Mouse (Mus musculus) MEL (cell line): ENCODE measurements around the gene Tmem62. TPM values are rescaled to one million over a fixed set of nuclear protein-coding genes. Genes with fewer than 3 reads are reported as not detected.

Experiments used
- DNase-seq: peaks from one replicate; pipeline ENCODE4 v3.0.0; 2011; ENCODE audit warnings: low read depth, low spot score
- H3K27ac ChIP-seq: 2 replicates; pipeline ENCODE4 v1.5.1; 2012; ENCODE audit warnings: low read depth, mild to moderate bottlenecking, control low read depth, low read length, moderate library complexity; ENCODE audit not compliant: control insufficient read depth
- H3K27me3 ChIP-seq, 2 experiments: fragments of 150-350 bp in 1 of 2; sonication (generic) in 1 of 2; 2 replicates each; pipeline ENCODE4 v1.6.1; 2012; ENCODE audit warnings: low read length in 2 of 2, mild to moderate bottlenecking in 2 of 2, improper control_type of control experiment in 1 of 2, moderate library complexity in 1 of 2; ENCODE audit not compliant: insufficient read depth in 2 of 2, control insufficient read depth in 1 of 2
- H3K36me3 ChIP-seq, 2 experiments: 2 replicates each; pipeline ENCODE4 v1.6.1; 2012 to 2014; ENCODE audit warnings: low read length in 2 of 2, improper control_type of control experiment in 1 of 2, inconsistent platforms in 1 of 2, mild to moderate bottlenecking in 1 of 2; ENCODE audit not compliant: insufficient read depth in 2 of 2, control insufficient read depth in 1 of 2
- H3K4me1 ChIP-seq, 2 experiments: fragments of 150-350 bp in 1 of 2; sonication (generic) in 1 of 2; 2 replicates each; pipeline ENCODE4 v1.6.1; 2012; ENCODE audit warnings: low read length in 2 of 2, improper control_type of control experiment in 1 of 2, mild to moderate bottlenecking in 1 of 2; ENCODE audit not compliant: insufficient read depth in 2 of 2, control insufficient read depth in 1 of 2
- H3K4me3 ChIP-seq, 2 experiments: fragments of 150-350 bp in 1 of 2; sonication (generic) in 1 of 2; 2 replicates each; pipeline ENCODE4 v1.5.1; 2012; ENCODE audit warnings: low read depth in 2 of 2, low read length in 2 of 2, mild to moderate bottlenecking in 2 of 2, moderate library complexity in 2 of 2, control low read depth in 1 of 2, improper control_type of control experiment in 1 of 2; ENCODE audit not compliant: control insufficient read depth in 1 of 2, insufficient read depth in 1 of 2
- H3K79me2 ChIP-seq: 2 replicates; pipeline ENCODE4 v1.6.1; 2012; ENCODE audit warnings: mild to moderate bottlenecking, low read length, moderate library complexity; ENCODE audit not compliant: control insufficient read depth, poor library complexity, insufficient read depth
- H3K9ac ChIP-seq: 2 replicates; pipeline ENCODE4 v1.6.1; 2012; ENCODE audit warnings: low read depth, mild to moderate bottlenecking, control low read depth, low read length, moderate library complexity; ENCODE audit not compliant: control insufficient read depth, poor library complexity, severe bottlenecking
- H3K9me3 ChIP-seq: fragments of 150-350 bp; sonication (generic); replicated peaks from 2 replicates; pipeline ENCODE4 v1.6.1; 2012; ENCODE audit warnings: mild to moderate bottlenecking, low read length, improper control_type of control experiment, moderate library complexity; ENCODE audit not compliant: insufficient read depth
- BHLHE40 ChIP-seq: IDR thresholded peaks from 2 replicates; pipeline ENCODE4 v1.6.1; 2012; ENCODE audit warnings: low read depth, mild to moderate bottlenecking, inconsistent platforms, low read length, improper control_type of control experiment, borderline replicate concordance
- CTCF ChIP-seq, 3 experiments: IDR thresholded peaks in 2 of 3; conservative IDR thresholded peaks in 1 of 3; 2 replicates each; pipeline ENCODE4 v1.5.1; 2011 to 2012; ENCODE audit warnings: low read length in 3 of 3, low read depth in 2 of 3, mild to moderate bottlenecking in 2 of 3, improper control_type of control experiment in 1 of 3, inconsistent platforms in 1 of 3, mixed read lengths in 1 of 3, moderate library complexity in 1 of 3; ENCODE audit not compliant: control insufficient read depth in 1 of 3, insufficient read depth in 1 of 3, poor library complexity in 1 of 3, severe bottlenecking in 1 of 3
- E2F4 ChIP-seq: IDR thresholded peaks from 2 replicates; pipeline ENCODE4 v1.6.1; 2011; ENCODE audit warnings: low read depth, low read length, improper control_type of control experiment, borderline replicate concordance
- EP300 ChIP-seq, 2 experiments: IDR thresholded peaks; 2 replicates each; pipeline ENCODE4 v1.6.1; 2011; ENCODE audit warnings: improper control_type of control experiment in 2 of 2, low read length in 2 of 2, low read depth in 1 of 2, mild to moderate bottlenecking in 1 of 2
- GABPA ChIP-seq: IDR thresholded peaks from 2 replicates; pipeline ENCODE4 v1.6.1; 2012; ENCODE audit warnings: low read depth, mild to moderate bottlenecking, inconsistent platforms, low read length, improper control_type of control experiment, moderate library complexity
- GATA1 ChIP-seq: IDR thresholded peaks from 2 replicates; pipeline ENCODE4 v1.6.1; 2011; ENCODE audit warnings: low read depth, low read length, improper control_type of control experiment
- JUND ChIP-seq: IDR thresholded peaks from 2 replicates; pipeline ENCODE4 v1.6.1; 2011; ENCODE audit warnings: low read depth, mild to moderate bottlenecking, improper control_type of control experiment, low read length
- KAT2A ChIP-seq: conservative IDR thresholded peaks from 2 replicates; pipeline ENCODE4 v1.6.1; 2012; ENCODE audit warnings: low read depth, low read length, improper control_type of control experiment, inconsistent platforms
- MAFK ChIP-seq: IDR thresholded peaks from 2 replicates; pipeline ENCODE4 v1.6.1; 2011; ENCODE audit warnings: low read depth, mild to moderate bottlenecking, low read length, improper control_type of control experiment, borderline replicate concordance
- MAX ChIP-seq: IDR thresholded peaks from 2 replicates; pipeline ENCODE4 v1.6.1; 2011; ENCODE audit warnings: low read length, improper control_type of control experiment
- MEF2A ChIP-seq: IDR thresholded peaks from 2 replicates; pipeline ENCODE4 v1.6.1; 2014; ENCODE audit warnings: low read depth, mild to moderate bottlenecking, inconsistent platforms, low read length, improper control_type of control experiment; ENCODE audit not compliant: poor library complexity, insufficient replicate concordance, severe bottlenecking; ENCODE audit errors: extremely low read depth
- NELFE ChIP-seq: IDR thresholded peaks from 2 replicates; pipeline ENCODE4 v1.6.1; 2011; ENCODE audit warnings: low read depth, low read length, improper control_type of control experiment
- POLR2A ChIP-seq, 2 experiments: IDR thresholded peaks; 2 replicates each; pipeline ENCODE4 v1.6.1; 2011 to 2012; ENCODE audit warnings: low read length in 2 of 2, mild to moderate bottlenecking in 2 of 2, control low read depth in 1 of 2, improper control_type of control experiment in 1 of 2, low read depth in 1 of 2, moderate library complexity in 1 of 2; ENCODE audit not compliant: control insufficient read depth in 1 of 2, insufficient read depth in 1 of 2, poor library complexity in 1 of 2
- POLR2AphosphoS5 ChIP-seq: IDR thresholded peaks from 2 replicates; pipeline ENCODE4 v1.6.1; 2012; ENCODE audit warnings: low read depth, borderline replicate concordance, mild to moderate bottlenecking, inconsistent platforms, low read length, moderate library complexity, mixed read lengths
- RCOR1 ChIP-seq: IDR thresholded peaks from 2 replicates; pipeline ENCODE4 v1.6.1; 2012; ENCODE audit warnings: low read depth, mild to moderate bottlenecking, inconsistent platforms, low read length, improper control_type of control experiment
- SIN3A ChIP-seq: IDR thresholded peaks from 2 replicates; pipeline ENCODE4 v1.6.1; 2012; ENCODE audit warnings: low read length, improper control_type of control experiment, inconsistent platforms
- SMC3 ChIP-seq: IDR thresholded peaks from 2 replicates; pipeline ENCODE4 v1.6.1; 2011; ENCODE audit warnings: low read depth, low read length, improper control_type of control experiment
- TAL1 ChIP-seq: IDR thresholded peaks from 2 replicates; pipeline ENCODE4 v1.6.1; 2012; ENCODE audit warnings: mild to moderate bottlenecking, inconsistent platforms, low read length, moderate library complexity, mixed read lengths
- TBP ChIP-seq: IDR thresholded peaks from 2 replicates; pipeline ENCODE4 v1.8.0; 2011; ENCODE audit warnings: low read depth, low read length, improper control_type of control experiment
- TCF12 ChIP-seq: IDR thresholded peaks from 2 replicates; pipeline ENCODE4 v1.6.1; 2014; ENCODE audit warnings: low read depth, mild to moderate bottlenecking, inconsistent platforms, low read length, improper control_type of control experiment, moderate library complexity
- USF1 ChIP-seq: IDR thresholded peaks from 2 replicates; pipeline ENCODE4 v1.6.1; 2014; ENCODE audit warnings: low read depth, mild to moderate bottlenecking, inconsistent platforms, low read length, improper control_type of control experiment, moderate library complexity
- USF2 ChIP-seq, 2 experiments: IDR thresholded peaks; 2 replicates each; pipeline ENCODE4 v1.6.1; 2011 to 2012; ENCODE audit warnings: improper control_type of control experiment in 2 of 2, low read length in 2 of 2, borderline replicate concordance in 1 of 2, inconsistent platforms in 1 of 2, low read depth in 1 of 2, mild to moderate bottlenecking in 1 of 2; ENCODE audit not compliant: insufficient read depth in 1 of 2
- ZKSCAN1 ChIP-seq: IDR thresholded peaks from 2 replicates; pipeline ENCODE4 v1.6.1; 2012; ENCODE audit warnings: low read depth, mild to moderate bottlenecking, inconsistent platforms, low read length, improper control_type of control experiment, moderate library complexity
- ZMIZ1 ChIP-seq: IDR thresholded peaks from 2 replicates; pipeline ENCODE4 v1.6.1; 2012; ENCODE audit warnings: low read depth, mild to moderate bottlenecking, inconsistent platforms, low read length, improper control_type of control experiment, moderate library complexity
- polyA plus RNA-seq, 2 experiments: library from polyadenylated mRNA; stranded (reverse) in 1 of 2; unstranded in 1 of 2; fragments of >175 nt in 1 of 2; fragments of >200 nt in 1 of 2; gene quantifications; 2 replicates each; pipeline versions ENCODE4 v1.2.1 to v1.2.4; 2012; ENCODE audit warnings: low replicate concordance in 2 of 2, low read depth in 1 of 2; ENCODE audit not compliant: insufficient read length in 2 of 2, insufficient read depth in 1 of 2, missing spikeins in 1 of 2
- total RNA-seq: library from RNA; depleted of rRNA; stranded (reverse); fragments of 300-350 nt; gene quantifications from 2 replicates; pipeline ENCODE4 v1.2.3, GENCODE M21; 2012

Tmem62 gene
- total and polyA plus RNA-seq, 3 experiments, result 1.8 to 2.9 TPM; not detected in 1

DNA sequence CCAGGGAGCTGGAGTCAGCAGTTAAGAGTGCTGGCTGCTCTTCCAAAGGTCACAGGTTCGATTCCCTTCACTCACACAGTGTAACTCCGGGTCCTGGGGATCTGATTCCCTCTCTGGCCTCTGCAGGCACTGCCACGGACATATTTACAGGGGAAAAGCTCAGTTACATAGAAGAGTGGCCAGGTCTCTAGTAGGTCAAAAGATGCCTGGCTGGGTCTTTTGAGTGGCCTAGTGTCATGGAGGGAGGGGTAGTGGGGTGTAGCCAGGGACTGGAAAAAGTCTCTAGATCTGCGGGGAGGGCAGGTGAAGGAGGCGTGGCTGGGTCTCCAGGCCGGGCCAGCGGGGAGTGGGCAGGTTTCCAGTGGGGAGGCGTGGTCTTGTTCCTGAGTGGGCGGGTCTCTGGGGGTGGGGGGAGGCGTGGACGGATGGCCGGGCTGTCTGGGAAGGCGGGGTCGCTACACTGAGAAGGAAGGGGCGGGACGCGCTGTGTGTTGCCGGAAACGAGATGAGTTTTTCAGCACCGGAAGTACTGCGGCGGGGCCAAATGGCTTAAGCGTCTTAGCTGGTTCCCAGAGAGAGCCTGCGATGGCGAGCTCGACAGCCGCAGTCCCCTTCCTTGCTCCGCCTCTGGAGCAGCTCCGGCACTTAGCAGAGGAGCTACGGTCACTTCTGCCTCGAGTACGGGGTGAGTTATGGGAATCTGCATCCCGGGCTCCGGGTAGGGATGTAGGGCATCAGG, 31.3 kb downstream of the Tmem62 start, which contains the start of gene Ccndbp1 (continued):
- TF ChIP-seq USF1 (peak; percentile 36; the same call in 1 of the 2 replicates), MEF2A (0 out of 2 replicates have a peak, but pooled peaks have one; percentile 30), POLR2AphosphoS5 (no peak), TCF12 (peak; percentile 70), GATA1 (no peak), EP300 (IDR thresholded peaks at IDR 0.05; ENCODE audit: low read depth in 1 of 2, low read length in 2 of 2) (peak in 1 of 2 experiments; percentile 19; a peak in 1 of 4 replicates), ZMIZ1 (peak; percentile 71; the same call in 1 of the 2 replicates), ZKSCAN1 (no peak), TAL1 (no peak), TBP (peak; percentile 58; the same call in 1 of the 2 replicates), CTCF (IDR thresholded peaks at IDR 0.05 in 2 of 3, conservative IDR thresholded peaks at IDR 0.05 in 1 of 3; ENCODE audit: control insufficient read depth in 1 of 3, insufficient read depth in 1 of 3, low read depth in 2 of 3, low read length in 3 of 3, poor library complexity in 1 of 3, severe bottlenecking in 1 of 3) (no peak), SMC3 (no peak), USF2 (IDR thresholded peaks at IDR 0.05; ENCODE audit: borderline replicate concordance in 1 of 2, insufficient read depth in 1 of 2, low read depth in 1 of 2, low read length in 2 of 2) (no peak)

DNA sequence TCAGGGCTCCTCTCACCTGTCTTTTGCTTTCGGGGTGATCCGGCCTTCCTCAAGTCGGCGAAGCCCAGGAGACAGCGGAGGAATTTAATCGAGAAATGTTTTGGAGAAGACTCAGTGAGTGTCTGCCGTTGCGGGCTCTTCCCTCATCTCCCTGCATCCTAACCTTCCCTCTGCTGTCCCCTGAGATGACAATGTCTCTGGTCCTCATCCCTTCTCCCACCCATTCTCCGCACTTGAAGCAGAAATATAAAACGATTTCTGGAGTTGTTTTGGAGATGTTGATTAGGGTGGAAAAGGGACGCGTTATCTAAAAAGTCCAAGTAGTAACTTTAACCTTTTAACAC, 31.8 kb downstream of the Tmem62 start:
- peak overlapping the region; percentile 84 for H3K9ac ChIP-seq
- H3K4me1 ChIP-seq, result peaks cover 0 to 3% of the 10 kb centered on the region in 2 experiments; a peak in 2 of 4 replicates
- H3K27ac ChIP-seq, result no peak overlapping the region
- H3K4me3 ChIP-seq, result peak overlapping the region; percentile 97 to 98
- peaks cover 0 to 6% of the 10 kb centered on the region in 2 experiments; a peak in 2 of 4 replicates for H3K36me3 ChIP-seq
- TF ChIP-seq MAX, result no peak
- no peak for TF ChIP-seq TAL1
- no peak for TF ChIP-seq JUND
- no peak for TF ChIP-seq USF2 (IDR thresholded peaks at IDR 0.05; ENCODE audit: borderline replicate concordance in 1 of 2, insufficient read depth in 1 of 2, low read depth in 1 of 2, low read length in 2 of 2)
- TF ChIP-seq MEF2A, result no peak
- no peak for TF ChIP-seq GATA1
- no peak for TF ChIP-seq ZMIZ1
- no peak for TF ChIP-seq SIN3A
- no peak for TF ChIP-seq MAFK
- TF ChIP-seq GABPA, result no peak
- TF ChIP-seq USF1, result no peak
- no peak for TF ChIP-seq BHLHE40
- TF ChIP-seq NELFE, result no peak
- TF ChIP-seq POLR2A (IDR thresholded peaks at IDR 0.05; ENCODE audit: control insufficient read depth in 1 of 2, insufficient read depth in 1 of 2, low read depth in 1 of 2, low read length in 2 of 2, poor library complexity in 1 of 2), result no peak
- TF ChIP-seq KAT2A, result no peak
- TF ChIP-seq RCOR1, result no peak
- TF ChIP-seq E2F4, result no peak
- no peak for TF ChIP-seq TBP
- TF ChIP-seq EP300 (IDR thresholded peaks at IDR 0.05; ENCODE audit: low read depth in 1 of 2, low read length in 2 of 2), result no peak
- H3K27me3 ChIP-seq, result no peaks in the 10 kb centered on the region
- H3K79me2 ChIP-seq, result peaks cover 4% of the 10 kb centered on the region
- no peak for DNase-seq
- H3K9me3 ChIP-seq, result no peaks in the 10 kb centered on the region
